In genomic region chr7:28505585-28505984, GRCm38 (mm10) we compare ENCODE assay signal across 11 mouse cellular contexts. TPM values are rescaled to one million over a fixed set of nuclear protein-coding genes. Genes with fewer than 3 reads are reported as not detected.
DNase-seq lines count a peak whose midpoint lies in the region.
"Had no signal": no experiment of that assay in that cellular context is flagged by ENCODE, and none has a peak within 500 bp of the region (broad histone marks: within the 10 kb centered on the region; RNA-seq: fewer than 3 reads in every experiment).

No protein-coding gene starts in this region.

- peak; percentile 71 for DNase-seq in adrenal gland, postnatal 14 days
- DNase-seq in adrenal gland, adult 8-10 months, result no peak
- DNase-seq in lung, postnatal 10 days, result peak; percentile 29
- DNase-seq in lung, adult 18-20 months, result no peak
- DNase-seq in c-Kit-positive CD71-positive TER-119-negative erythroid progenitor cells, embryonic 14.5 days (ENCODE audit: low read depth), result peak; percentile 6
- peak; percentile 44 for DNase-seq in mesoderm, embryonic 11.5 days (ENCODE audit: low read depth, low spot score)
- DNase-seq in layer of hippocampus, postnatal 25 days (ENCODE audit: extremely low spot score in 1 of 2, low spot score in 1 of 2), result no peak
- no peak for DNase-seq in right cerebral cortex, adult 2 months (ENCODE audit: low spot score in 2 of 2)
- DNase-seq: cerebellum, adult 8-10 months; gastrocnemius, postnatal 14 days; heart, postnatal 36 days had no signal

RNA-seq across cellular contexts. Expression of gene Ifnl2, which starts 4.7 kb away (rescaled TPM):
- total RNA-seq in adrenal gland, postnatal 14 days (2021), result not detected in 2 replicates
- under 1 TPM in 1 of 4 experiments, not detected in 3; 0.46 TPM for total RNA-seq in adrenal gland, adult 8-10 months (2022)
- total RNA-seq in layer of hippocampus, postnatal 25 days (2021), result not detected
- total RNA-seq: gastrocnemius, postnatal 14 days; heart, postnatal 36 days had no signal

RNA-seq across cellular contexts. Expression of gene Ifnl3, which starts 17.1 kb away (rescaled TPM):
- total RNA-seq in adrenal gland, postnatal 14 days (2021), result not detected in 2 replicates
- not detected for total RNA-seq in adrenal gland, adult 8-10 months (2022)
- total RNA-seq in layer of hippocampus, postnatal 25 days (2021), result not detected
- total RNA-seq: gastrocnemius, postnatal 14 days; heart, postnatal 36 days had no signal

RNA-seq across cellular contexts. Expression of gene Sycn, which starts 35.1 kb away (rescaled TPM):
- not detected in 2 replicates for total RNA-seq in adrenal gland, postnatal 14 days (2021)
- not detected for total RNA-seq in adrenal gland, adult 8-10 months (2022)
- total RNA-seq in layer of hippocampus, postnatal 25 days (2021), result not detected
- total RNA-seq: gastrocnemius, postnatal 14 days; heart, postnatal 36 days had no signal

RNA-seq across cellular contexts. Expression of gene Nccrp1, which starts 41.5 kb away (rescaled TPM):
- 0.41 TPM in 1 of 2 replicates, not detected in the other for total RNA-seq in adrenal gland, postnatal 14 days (2021)
- total RNA-seq in adrenal gland, adult 8-10 months (2022), result not detected
- total RNA-seq in layer of hippocampus, postnatal 25 days (2021), result under 1 TPM; 0.40 to 0.57 TPM
- total RNA-seq: gastrocnemius, postnatal 14 days; heart, postnatal 36 days had no signal

RNA-seq across cellular contexts. Expression of gene Lrfn1, which starts 53.8 kb away (rescaled TPM):
- total RNA-seq in adrenal gland, postnatal 14 days (2021), result 11.5 and 12.8 TPM in 2 replicates
- total RNA-seq in adrenal gland, adult 8-10 months (2022), result 10 to 100 TPM; 19.3 to 27.7 (median 24.5) TPM
- total RNA-seq in layer of hippocampus, postnatal 25 days (2021), result 10 to 100 TPM; 74.1 to 76.7 TPM

Comparison
In these comparisons a context has a peak if more than half of its experiments do, and no peak if none do; other contexts are left out.
1. DNase-seq: peak in adrenal gland, postnatal 14 days (single experiment), lung, postnatal 10 days (single experiment), c-Kit-positive CD71-positive TER-119-negative erythroid progenitor cells, embryonic 14.5 days (single experiment) and mesoderm, embryonic 11.5 days (single experiment); none in adrenal gland, adult 8-10 months (single experiment), lung, adult 18-20 months (0 of 2), layer of hippocampus, postnatal 25 days (0 of 2) and right cerebral cortex, adult 2 months (0 of 2).